Mouse (Mus musculus) myocyte (in vitro differentiated cells): ENCODE results near the gene Ism2.

Experiments
- E2F4 ChIP-seq: IDR thresholded peaks from one replicate; pipeline ENCODE4 v1.6.1; 2011; ENCODE audit warnings: mild to moderate bottlenecking, control low read depth, moderate library complexity; ENCODE audit not compliant: insufficient read depth
- MAX ChIP-seq: IDR thresholded peaks from one replicate; pipeline ENCODE4 v1.6.1; 2011; ENCODE audit warnings: low read depth, mild to moderate bottlenecking, control low read depth
- MYOG ChIP-seq, 3 experiments: IDR thresholded peaks; one replicate each; pipeline ENCODE4 v1.6.1; 2011; ENCODE audit warnings: control low read depth in 2 of 3, low read depth in 2 of 3, mild to moderate bottlenecking in 2 of 3; ENCODE audit not compliant: insufficient read length in 2 of 3, control insufficient read depth in 1 of 3, insufficient read depth in 1 of 3
- POLR2A ChIP-seq: IDR thresholded peaks from one replicate; pipeline ENCODE4 v1.6.1; 2011; ENCODE audit warnings: low read depth, mild to moderate bottlenecking, control low read depth, moderate library complexity; ENCODE audit not compliant: insufficient read length

- TF ChIP-seq POLR2A: no peak
- no peak for TF ChIP-seq MAX
- no peak for TF ChIP-seq MYOG (IDR thresholded peaks at IDR 0.05; ENCODE audit: control insufficient read depth in 1 of 3, insufficient read depth in 1 of 3, insufficient read length in 2 of 3, low read depth in 2 of 3)
- TF ChIP-seq E2F4: no peak
Observed at GRCm38 (mm10) chr12:87274853-87275831, 24.4 kb downstream of the Ism2 start.
